Mouse (Mus musculus): Measurements from ENCODE around the gene Nfkbib. TPM values are rescaled to one million over a fixed set of nuclear protein-coding genes. Genes with fewer than 3 reads are reported as not detected.

The Nfkbib gene
- 68.6 and 74.6 TPM in 2 replicates for polyA plus RNA-seq (2021; fragmentation: Nextera tagmentation)
- long read RNA-seq, experiment 1, transcript Nfkbib-202 (6 exons, 1,243 nt), result major isoform, 86 of 91 reads
- long read RNA-seq, experiment 1, partial matches to known transcripts, result 3 of 91 reads
- long read RNA-seq, experiment 1, other reads (novel, unspliced or antisense), result 0 of 91 reads
- long read RNA-seq, experiment 2, transcript Nfkbib-202 (6 exons, 1,243 nt), result major isoform, 76 of 83 reads
- long read RNA-seq, experiment 2, partial matches to known transcripts, result 5 of 83 reads
- long read RNA-seq, experiment 2, other reads (novel, unspliced or antisense), result 2 of 83 reads

DNA sequence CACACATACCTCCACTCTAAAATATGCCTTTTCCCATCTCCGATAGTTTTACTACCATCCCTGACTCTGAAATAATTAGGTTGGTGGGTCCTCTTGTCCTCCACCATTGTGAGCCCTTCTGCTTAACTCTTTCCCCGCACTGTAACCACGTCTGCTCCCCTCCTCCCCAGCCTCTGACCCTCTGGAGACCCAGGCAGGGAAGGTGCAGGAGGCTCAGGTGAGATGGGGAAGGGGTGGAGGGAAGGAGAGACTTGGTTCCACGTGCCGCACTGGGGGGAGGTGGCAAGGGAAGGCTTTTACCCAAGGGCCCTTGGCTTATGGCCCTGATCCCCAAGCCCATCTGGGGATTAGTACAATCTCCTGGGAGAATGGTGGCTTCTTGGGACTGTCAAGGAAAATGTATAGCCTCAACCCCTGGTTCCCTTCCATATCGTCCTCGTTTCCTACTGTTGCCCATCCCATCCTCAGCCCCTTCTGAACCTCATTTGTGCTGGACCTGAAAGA lies at the start of gene Nfkbib:
TSS of gene Nfkbib (minus strand) at position 51 of the 504 bp plus-strand sequence.

GRCm38 (mm10) chr7:28808221-28808941 lies 41.1 kb upstream of the Nfkbib start, which contains the start of gene Hnrnpl:
Hnrnpl (plus strand) TSS chr7:28808541.

DNA sequence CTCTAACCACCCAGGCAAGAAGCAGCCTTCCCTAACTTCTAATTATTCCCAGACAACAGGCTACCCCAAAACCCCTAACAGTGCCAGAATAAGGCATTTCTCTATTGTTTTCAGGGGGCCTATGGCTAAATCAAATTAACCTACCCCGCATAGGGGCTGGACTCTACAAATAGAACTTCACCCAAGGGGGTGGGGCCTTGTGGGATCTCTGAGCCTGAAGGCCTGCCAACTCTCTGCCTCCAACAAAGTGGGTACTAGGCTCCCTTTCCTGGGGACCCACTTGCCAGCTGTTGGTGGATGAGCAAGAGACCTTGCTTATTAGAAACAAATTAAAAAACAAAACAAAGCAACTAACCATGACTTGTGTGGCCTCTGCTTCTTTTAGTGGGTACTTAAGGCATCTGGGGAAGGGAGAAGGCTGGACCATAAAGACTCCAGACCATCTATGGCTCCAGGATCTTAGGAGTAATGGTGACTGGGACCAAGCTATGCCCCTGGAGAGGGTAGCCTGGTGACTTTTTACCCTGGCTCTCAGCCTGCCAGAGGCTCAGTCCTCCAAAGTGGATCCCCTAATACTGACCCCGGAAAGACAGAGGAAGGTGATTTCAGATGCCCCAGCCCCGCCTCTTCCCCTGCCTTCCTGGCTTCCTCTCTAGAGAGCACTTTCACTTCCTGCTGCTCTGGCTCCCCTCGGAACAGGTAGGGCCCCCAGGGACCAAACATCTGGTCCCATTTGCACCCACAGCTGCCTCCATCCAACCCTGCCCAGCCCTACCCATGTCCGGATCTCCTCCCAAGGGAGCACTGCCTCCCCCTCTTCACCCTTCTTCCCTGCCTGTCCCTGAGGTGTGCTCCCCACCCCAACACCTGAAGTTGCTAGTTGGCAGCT lies 21.2 kb upstream of the Nfkbib start, which contains the start of gene Rinl:
TSS of gene Rinl (plus strand) at position 663 of the 889 bp plus-strand sequence.

GRCm38 (mm10) chr7:28766173-28766879 lies 986 bp downstream of the Nfkbib start, which contains the start of gene Sirt2:
Sirt2 (plus strand) TSS chr7:28766735.

DNA sequence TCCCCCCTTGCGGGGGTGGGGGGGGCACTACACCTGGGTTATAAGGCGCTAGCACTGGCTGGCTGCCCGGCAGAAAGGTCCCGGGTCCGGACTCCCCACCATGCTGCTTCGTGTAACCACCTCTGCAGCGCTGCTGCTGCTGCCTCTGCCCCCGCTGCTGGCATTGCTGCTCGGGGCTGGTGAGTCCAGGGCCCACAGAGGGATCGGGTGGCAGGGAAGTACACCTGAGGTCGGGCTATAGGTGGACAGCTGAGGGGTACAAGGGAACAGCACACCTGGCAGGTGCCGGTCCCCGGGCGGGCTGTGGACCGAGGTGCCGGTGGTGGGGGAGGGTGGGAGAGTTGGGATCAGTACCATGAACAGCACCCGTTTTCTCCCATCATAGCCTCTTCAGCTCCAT lies 11.2 kb downstream of the Nfkbib start, which contains the start of gene Ccer2:
TSS of gene Ccer2 (plus strand) at position 96 of the 400 bp plus-strand sequence.

GRCm38 (mm10) chr7:28741709-28742438 lies 25.4 kb downstream of the Nfkbib start, which contains the start of the genes Mrps12 and Sars2:
Mrps12 (minus strand) TSS chr7:28741820.
Sars2 (plus strand) TSS chr7:28741992.

GRCm38 (mm10) chr7:28716590-28717281 lies 50.6 kb downstream of the Nfkbib start, which contains the start of gene Fbxo17:
Fbxo17 (plus strand) TSS chr7:28716804.

Other genes with a start within 250 kb of the Nfkbib start
- not detected in 2 replicates for gene Ifnl3, start 244.7 kb downstream of the Nfkbib start, polyA plus RNA-seq (2021; fragmentation: Nextera tagmentation)
- not detected in 2 replicates for gene Sycn, start 226.6 kb downstream of the Nfkbib start, polyA plus RNA-seq (2021; fragmentation: Nextera tagmentation)
- 0.09 TPM in 1 of 2 replicates, not detected in the other for gene Nccrp1, start 220.3 kb downstream of the Nfkbib start, polyA plus RNA-seq (2021; fragmentation: Nextera tagmentation)
- 7.5 and 9.2 TPM in 2 replicates for gene Samd4b, start 169.4 kb downstream of the Nfkbib start, polyA plus RNA-seq (2021; fragmentation: Nextera tagmentation)
- gene Pak4, start 169.3 kb downstream of the Nfkbib start, polyA plus RNA-seq (2021; fragmentation: Nextera tagmentation), result 5.4 and 6.1 TPM in 2 replicates
- 0.59 and 0.70 TPM in 2 replicates for gene Acp7, start 136.2 kb downstream of the Nfkbib start, polyA plus RNA-seq (2021; fragmentation: Nextera tagmentation)
- 14.4 and 14.5 TPM in 2 replicates for gene Fbxo27, start 74.7 kb downstream of the Nfkbib start, polyA plus RNA-seq (2021; fragmentation: Nextera tagmentation)
- gene Fbxo17, start 50.7 kb downstream of the Nfkbib start, polyA plus RNA-seq (2021; fragmentation: Nextera tagmentation), result 2.5 and 4.3 TPM in 2 replicates
- gene Mrps12, start 25.7 kb downstream of the Nfkbib start, polyA plus RNA-seq (2021; fragmentation: Nextera tagmentation), result 233 and 280 TPM in 2 replicates
- 11.2 and 15.1 TPM in 2 replicates for gene Sars2, start 25.5 kb downstream of the Nfkbib start, polyA plus RNA-seq (2021; fragmentation: Nextera tagmentation)
- 1.3 and 1.8 TPM in 2 replicates for gene Ccer2, start 11.3 kb downstream of the Nfkbib start, polyA plus RNA-seq (2021; fragmentation: Nextera tagmentation)
- gene Sirt2, start 777 bp downstream of the Nfkbib start, polyA plus RNA-seq (2021; fragmentation: Nextera tagmentation), result 147 and 180 TPM in 2 replicates
- gene Rinl, start 21.5 kb upstream of the Nfkbib start, polyA plus RNA-seq (2021; fragmentation: Nextera tagmentation), result 3.7 and 3.9 TPM in 2 replicates
- 95.1 and 110 TPM in 2 replicates for gene Hnrnpl, start 41.0 kb upstream of the Nfkbib start, polyA plus RNA-seq (2021; fragmentation: Nextera tagmentation)
- 125 and 135 TPM in 2 replicates for gene Ech1, start 57.7 kb upstream of the Nfkbib start, polyA plus RNA-seq (2021; fragmentation: Nextera tagmentation)
- gene Lgals4, start 66.3 kb upstream of the Nfkbib start, polyA plus RNA-seq (2021; fragmentation: Nextera tagmentation), result 0.47 and 0.90 TPM in 2 replicates
- gene Lgals7, start 96.3 kb upstream of the Nfkbib start, polyA plus RNA-seq (2021; fragmentation: Nextera tagmentation), result 0.42 TPM in 1 of 2 replicates, not detected in the other
- gene Capn12, start 113.9 kb upstream of the Nfkbib start, polyA plus RNA-seq (2021; fragmentation: Nextera tagmentation), result 0.60 and 0.75 TPM in 2 replicates
- 107 and 111 TPM in 2 replicates for gene Actn4, start 194.8 kb upstream of the Nfkbib start, polyA plus RNA-seq (2021; fragmentation: Nextera tagmentation)
- 507 and 624 TPM in 2 replicates for gene Eif3k, start 214.4 kb upstream of the Nfkbib start, polyA plus RNA-seq (2021; fragmentation: Nextera tagmentation)
- gene Map4k1, start 214.5 kb upstream of the Nfkbib start, polyA plus RNA-seq (2021; fragmentation: Nextera tagmentation), result 0.71 and 0.85 TPM in 2 replicates